Mouse (Mus musculus): ENCODE data around the gene Mtf2.
A peak's percentile ranks its signal among the peaks of the same experiment; 100 is the strongest.
"Not testable (repeated sequence)": the region's sequence is repeated elsewhere in the genome, so short reads cannot be mapped to it uniquely, and the experiment has no call there.

Mtf2 gene

GRCm38 (mm10) chr5:108065465-108066411 lies at the start of gene Mtf2:
Mtf2 (plus strand) TSS chr5:108065674.
- DNase-seq: peak; percentile 97

DNA sequence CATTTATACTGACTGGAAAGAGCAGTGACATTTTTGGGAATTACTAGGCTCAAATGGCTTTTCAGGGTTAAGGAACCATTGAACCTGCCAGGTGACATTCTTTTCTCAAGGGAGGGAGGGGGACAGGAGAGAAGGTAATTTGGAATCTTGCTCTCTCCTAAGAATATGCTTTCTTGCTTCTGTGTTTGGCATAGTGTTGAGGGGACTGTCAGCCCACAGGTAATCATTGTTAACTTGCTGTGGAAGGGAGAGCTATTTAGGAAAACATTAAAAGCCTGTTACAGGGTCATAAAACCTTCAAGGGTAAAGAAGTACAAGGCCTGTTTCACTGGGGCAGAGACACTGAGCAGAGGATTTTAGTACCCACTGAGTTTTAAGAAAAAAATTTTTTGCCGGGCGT lies 48.2 kb upstream of the Mtf2 start:
- DNase-seq: no peak

GRCm38 (mm10) chr5:108019367-108019766 lies 46.1 kb upstream of the Mtf2 start:
- no peak for DNase-seq

GRCm38 (mm10) chr5:108021346-108021745 lies 44.1 kb upstream of the Mtf2 start:
- DNase-seq: no peak

- DNase-seq: no peak
These were observed 37.2 kb upstream of the Mtf2 start for GRCm38 (mm10) chr5:108028230-108028629.

- DNase-seq: not testable (repeated sequence)
These were observed 36.5 kb upstream of the Mtf2 start for GRCm38 (mm10) chr5:108028797-108029536.

GRCm38 (mm10) chr5:108029968-108030367 lies 35.5 kb upstream of the Mtf2 start:
- DNase-seq: no peak

DNA sequence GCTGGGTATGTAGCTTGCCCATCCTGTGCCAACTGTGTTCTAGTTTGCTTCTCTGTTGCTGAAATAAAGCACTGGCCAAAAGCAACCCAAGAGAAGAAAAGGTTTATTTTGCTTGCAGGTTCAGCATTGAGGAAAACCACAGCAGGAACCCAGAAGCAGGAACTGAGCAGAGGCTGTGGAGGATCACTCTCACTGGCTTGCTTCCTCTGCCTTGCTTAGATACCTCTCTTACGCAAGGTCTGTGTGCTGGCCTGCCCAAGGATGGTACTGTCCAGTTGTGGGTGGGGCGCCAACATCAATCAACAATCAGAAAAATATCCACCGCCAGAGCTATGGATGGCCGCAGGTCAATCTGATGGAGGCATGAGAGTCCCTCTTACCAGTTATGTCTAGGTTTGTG lies 34.2 kb upstream of the Mtf2 start:
- no peak for DNase-seq

DNA sequence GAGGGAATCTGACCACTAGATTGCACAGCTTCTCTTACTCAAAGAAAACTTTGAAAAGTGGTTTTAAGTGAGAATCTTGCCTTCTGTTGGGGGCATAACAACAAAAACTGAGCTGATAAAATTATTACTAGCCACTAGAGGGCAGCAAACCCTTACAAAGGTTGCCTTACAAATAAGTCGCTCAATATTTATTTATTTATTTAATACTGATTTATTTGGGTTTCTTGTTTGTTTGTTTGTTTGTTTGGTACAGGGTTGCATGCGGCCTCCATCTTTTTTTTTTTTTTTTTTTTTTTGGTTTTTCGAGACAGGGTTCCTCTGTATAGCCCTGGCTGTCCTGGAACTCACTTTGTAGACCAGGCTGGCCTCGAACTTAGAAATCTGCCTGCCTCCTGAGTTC lies 31.3 kb upstream of the Mtf2 start:
- DNase-seq: peak; percentile 10

- DNase-seq: no peak
These were observed 30.0 kb upstream of the Mtf2 start for GRCm38 (mm10) chr5:108035523-108035922.

GRCm38 (mm10) chr5:108042061-108042460 lies 23.4 kb upstream of the Mtf2 start:
- DNase-seq: no peak

- DNase-seq: no peak
These were observed 21.6 kb upstream of the Mtf2 start for GRCm38 (mm10) chr5:108043908-108044307.

DNA sequence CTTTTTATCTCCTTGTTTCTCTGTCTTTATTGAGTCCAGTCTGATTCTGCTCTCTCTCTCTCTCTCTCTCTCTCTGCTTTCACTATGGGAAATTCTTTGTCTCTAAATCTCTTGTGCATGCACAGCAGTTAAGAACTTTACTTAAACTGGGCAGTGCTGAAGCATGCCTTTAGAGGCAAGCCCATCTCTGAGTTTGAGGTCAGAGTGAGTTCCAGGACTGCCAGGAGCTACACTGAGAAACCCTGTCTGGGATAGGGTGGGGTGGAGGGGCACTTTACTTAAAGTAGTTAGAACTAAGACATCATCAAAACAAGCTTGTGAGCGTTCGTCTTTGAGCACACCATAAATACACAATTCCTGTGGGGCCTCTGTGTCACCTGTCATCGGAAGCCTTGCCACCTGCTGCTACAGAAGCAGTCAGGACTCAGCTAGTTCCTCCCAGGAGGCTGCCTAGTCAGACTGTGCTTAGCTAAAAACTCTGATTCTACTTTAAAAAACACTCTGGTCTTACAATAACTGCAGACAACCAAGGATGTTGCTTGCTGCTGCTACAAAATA lies 15.7 kb upstream of the Mtf2 start:
- DNase-seq: no peak

- DNase-seq: no peak
These were observed 14.4 kb upstream of the Mtf2 start for GRCm38 (mm10) chr5:108051026-108051425.

DNA sequence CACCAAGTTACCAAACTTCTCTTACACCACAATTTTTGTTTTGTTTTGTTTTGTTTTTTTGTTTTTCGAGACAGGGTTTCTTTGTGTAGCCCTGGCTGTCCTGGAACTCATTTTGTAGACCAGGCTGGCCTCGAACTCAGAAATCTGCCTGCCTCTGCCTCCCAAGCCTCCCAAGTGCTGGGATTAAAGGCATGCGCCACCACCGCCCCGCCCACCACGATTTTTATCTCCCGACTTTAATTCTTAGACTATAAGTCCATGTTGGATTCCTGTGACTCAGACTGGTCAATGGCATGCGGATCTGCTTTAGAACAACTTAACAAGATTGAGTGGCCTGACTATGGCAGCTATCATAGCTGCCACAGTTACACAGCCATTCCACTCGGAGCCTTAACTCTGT lies 13.7 kb upstream of the Mtf2 start:
- not testable (repeated sequence) for DNase-seq

- DNase-seq: no peak
These were observed 13.3 kb upstream of the Mtf2 start for GRCm38 (mm10) chr5:108052200-108052599.

DNA sequence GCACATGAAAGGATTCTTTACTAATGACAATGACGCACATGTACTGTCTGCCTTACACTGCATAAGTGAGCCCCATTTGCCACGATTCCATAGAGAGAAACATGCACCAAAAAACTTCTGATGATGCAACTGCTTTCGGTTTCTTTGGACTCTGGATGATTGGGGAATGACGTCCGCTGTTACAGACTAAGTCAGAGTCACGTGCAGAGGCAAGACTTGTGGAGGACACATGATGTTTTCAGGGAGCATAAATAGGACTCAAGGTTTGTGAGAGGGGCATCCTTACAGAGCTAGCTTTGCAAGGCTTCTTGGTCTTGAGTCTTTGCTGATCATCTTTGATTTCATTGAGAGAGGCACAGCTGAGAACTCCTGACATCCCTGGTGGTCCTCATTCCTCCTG lies 11.9 kb upstream of the Mtf2 start:
- no peak for DNase-seq

- DNase-seq: no peak
These were observed 5.1 kb upstream of the Mtf2 start for GRCm38 (mm10) chr5:108060413-108060812.

- DNase-seq: no peak
These were observed 6.8 kb downstream of the Mtf2 start for GRCm38 (mm10) chr5:108072301-108072700.

- DNase-seq: no peak
These were observed 10.8 kb downstream of the Mtf2 start for GRCm38 (mm10) chr5:108076241-108076640.

- DNase-seq: no peak
These were observed 11.5 kb downstream of the Mtf2 start for GRCm38 (mm10) chr5:108076833-108077540.

DNA sequence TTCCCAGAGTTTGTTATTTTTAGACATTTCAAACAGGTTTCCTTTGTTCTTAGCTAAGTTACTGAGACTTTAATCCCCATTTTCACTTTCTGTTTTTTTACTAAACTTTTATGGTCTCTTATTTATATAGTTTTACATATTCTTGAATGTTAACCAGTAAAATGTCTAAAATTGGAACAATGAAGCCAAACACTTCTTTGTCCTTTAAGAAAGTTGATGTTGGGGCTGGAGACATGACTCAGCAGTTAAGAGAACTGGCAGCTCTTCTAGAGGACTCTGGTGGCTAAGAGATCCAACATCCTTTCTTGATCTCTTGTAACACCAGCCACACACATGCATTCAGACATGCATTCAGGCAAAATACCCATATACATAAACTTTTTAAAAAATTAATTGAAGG lies 14.1 kb downstream of the Mtf2 start:
- no peak for DNase-seq

DNA sequence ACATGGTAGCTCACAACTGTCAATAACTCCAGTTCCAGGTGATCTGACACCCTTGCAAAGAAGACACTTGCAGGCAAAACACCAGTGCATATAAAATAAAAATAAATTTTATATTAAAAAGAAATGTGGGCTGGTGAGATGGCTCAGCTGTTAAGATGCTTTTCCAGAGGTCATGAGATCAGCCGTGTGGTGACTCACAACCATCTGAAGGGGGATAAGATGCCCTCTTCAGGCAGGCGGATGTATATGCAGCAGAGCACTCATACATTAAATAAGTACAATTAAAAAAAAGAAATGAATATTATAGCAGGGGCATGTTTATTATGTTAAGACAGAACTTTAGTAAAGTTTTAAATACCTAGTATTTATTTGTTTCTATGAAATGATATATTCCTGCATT lies 16.9 kb downstream of the Mtf2 start:
- no peak for DNase-seq

All from cerebellum, adult 9-11 months (tissue).